Comparison of ENCODE assay signal across 8 mouse cellular contexts in the genomic region with DNA sequence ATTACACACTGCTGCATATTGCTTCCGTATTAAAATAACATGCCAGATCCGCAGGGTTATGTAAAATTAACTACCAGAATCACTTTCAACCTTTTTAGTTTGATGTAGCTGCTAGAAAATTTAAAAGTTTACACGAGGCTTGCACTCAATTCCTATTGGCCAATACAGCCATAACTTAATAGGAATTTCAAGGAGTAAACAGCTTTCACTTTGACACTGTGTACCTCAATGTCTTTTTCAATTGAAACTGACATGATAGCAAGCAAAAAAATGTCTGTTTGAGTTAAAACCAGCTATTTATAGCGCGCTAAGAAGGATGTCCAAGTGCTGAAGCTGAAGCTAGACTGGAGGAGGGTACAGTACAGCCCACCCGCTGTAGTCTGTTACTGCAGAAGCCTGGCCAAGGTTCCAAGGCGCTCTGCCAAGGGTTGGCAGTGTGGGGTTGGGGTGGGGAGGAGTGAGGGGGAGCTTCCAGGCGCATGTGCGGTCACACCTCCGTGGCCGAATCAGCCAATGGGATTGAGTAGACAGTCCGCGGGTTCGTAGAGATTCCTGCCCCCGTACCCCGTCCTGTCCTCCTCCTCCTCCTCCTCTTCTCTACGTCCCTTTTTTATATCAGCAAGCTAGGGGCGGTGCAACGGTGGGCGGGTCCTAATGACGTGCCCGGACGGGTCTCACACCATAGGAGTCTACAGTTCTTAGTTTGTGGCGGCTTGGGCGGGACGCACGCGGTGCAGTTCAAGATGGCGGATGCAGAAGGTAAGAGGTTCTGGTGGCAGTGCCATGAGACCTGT. TPM values are rescaled to one million over a fixed set of nuclear protein-coding genes. Genes with fewer than 3 reads are reported as not detected.
DNase-seq lines count a peak whose midpoint lies in the region; ATAC-seq and TF ChIP-seq lines count a peak whose summit lies in the region.

A gene (plus strand): TSS at position 486 of the 794 bp plus-strand sequence.

- dilution Hi-C loops in CH12.LX (cut with MboI; ENCODE audit: extremely low pct_ligation_motif_present, extremely low pct_unique_long_range_greater_than_20kb, low sequenced_read_pairs), result no loop called here

- peak within 1 kb of the TSS; percentile 66 for H3K9ac ChIP-seq in CH12.LX (ENCODE audit: insufficient read depth, low read depth)
- peak within 1 kb of the TSS; percentile 68 for H3K9ac ChIP-seq in forebrain, embryonic 11.5 days (ENCODE audit: low read length)
- peak within 1 kb of the TSS; percentile 78 for H3K9ac ChIP-seq in heart, embryonic 16.5 days (ENCODE audit: low read length)
- peak within 1 kb of the TSS; percentile 64 for H3K9ac ChIP-seq in liver, embryonic 15.5 days
- H3K9ac ChIP-seq in neural tube, embryonic 12.5 days, result peak within 1 kb of the TSS; percentile 56

- no peaks in the 10 kb centered on the region for H3K9me3 ChIP-seq in CH12.LX (replicated peaks; ENCODE audit: low read length)
- no peaks in the 10 kb centered on the region for H3K9me3 ChIP-seq in forebrain, embryonic 11.5 days (ENCODE audit: control insufficient read depth, low read length)
- H3K9me3 ChIP-seq in heart, embryonic 16.5 days (replicated peaks; ENCODE audit: control insufficient read depth, low read length), result no peaks in the 10 kb centered on the region
- no peaks in the 10 kb centered on the region for H3K9me3 ChIP-seq in liver, embryonic 15.5 days (replicated peaks)
- no peaks in the 10 kb centered on the region for H3K9me3 ChIP-seq in neural tube, embryonic 12.5 days

- peak; percentile 92 for DNase-seq in CH12.LX (ENCODE audit: extremely low read depth)
- peak; percentile 79 for DNase-seq in c-Kit-positive CD71-positive TER-119-negative erythroid progenitor cells, embryonic 14.5 days (ENCODE audit: low read depth)
- peak; percentile 91 for DNase-seq in forebrain, embryonic 11.5 days (ENCODE audit: low spot score)
- DNase-seq in kidney, postnatal 36 days, result peak; percentile 93 to 95
- peak; percentile 92 for DNase-seq in telencephalon, adult 2 months (ENCODE audit: low read depth, low spot score)

- WGBS in forebrain, embryonic 11.5 days, result 22% methylated on average over 28 of the region's 29 CpGs
- WGBS in heart, embryonic 16.5 days, result 10% methylated on average over 29 of the region's 29 CpGs
- 17% methylated on average over 29 of the region's 29 CpGs for WGBS in liver, embryonic 15.5 days (ENCODE audit: insufficient replicate concordance)
- WGBS in neural tube, embryonic 12.5 days, result 14% methylated on average over 29 of the region's 29 CpGs

- peaks cover 9% of the 10 kb centered on the region; the same call in 1 of the 2 replicates for H3K79me2 ChIP-seq in CH12.LX (replicated peaks; ENCODE audit: control insufficient read depth, extremely low read depth, insufficient read depth, poor library complexity, severe bottlenecking)

- TF ChIP-seq EP300 in CH12.LX (IDR thresholded peaks at IDR 0.05; ENCODE audit: low read length), result no peak

- H3K27me3 ChIP-seq in CH12.LX (replicated peaks), result no peaks in the 10 kb centered on the region
- no peaks in the 10 kb centered on the region for H3K27me3 ChIP-seq in forebrain, embryonic 11.5 days (ENCODE audit: control insufficient read depth, insufficient read depth, low read length)
- no peaks in the 10 kb centered on the region for H3K27me3 ChIP-seq in heart, embryonic 16.5 days (ENCODE audit: control insufficient read depth, insufficient read depth, low read length)
- H3K27me3 ChIP-seq in liver, embryonic 15.5 days, result no peaks in the 10 kb centered on the region
- no peaks in the 10 kb centered on the region for H3K27me3 ChIP-seq in neural tube, embryonic 12.5 days (replicated peaks)

- H3K36me3 ChIP-seq in CH12.LX (replicated peaks in 1 of 2; ENCODE audit: control insufficient read depth in 1 of 2, insufficient read depth in 1 of 2, low read length in 1 of 2), result peaks cover 6 to 12% of the 10 kb centered on the region in 2 experiments
- H3K36me3 ChIP-seq in forebrain, embryonic 11.5 days (ENCODE audit: control insufficient read depth, insufficient read depth, low read length), result no peaks in the 10 kb centered on the region
- peaks cover 5% of the 10 kb centered on the region; the same call in 1 of the 2 replicates for H3K36me3 ChIP-seq in heart, embryonic 16.5 days (ENCODE audit: control insufficient read depth, insufficient read depth)
- H3K36me3 ChIP-seq in liver, embryonic 15.5 days (replicated peaks), result peaks cover 19% of the 10 kb centered on the region
- H3K36me3 ChIP-seq in neural tube, embryonic 12.5 days, result peaks cover 4% of the 10 kb centered on the region; the same call in 1 of the 2 replicates

- TF ChIP-seq POLR2A in CH12.LX (IDR thresholded peaks at IDR 0.05; ENCODE audit: low read depth, low read length), result peak; percentile 81

- H3K4me1 ChIP-seq in CH12.LX (ENCODE audit: control insufficient read depth in 1 of 2, insufficient read depth in 2 of 2), result peaks cover 0 to 10% of the 10 kb centered on the region in 2 experiments; a peak in 1 of 4 replicates
- no peaks in the 10 kb centered on the region for H3K4me1 ChIP-seq in forebrain, embryonic 11.5 days (replicated peaks; ENCODE audit: control insufficient read depth, insufficient read depth, low read length)
- no peaks in the 10 kb centered on the region for H3K4me1 ChIP-seq in heart, embryonic 16.5 days (ENCODE audit: control insufficient read depth, insufficient read depth, low read length)
- no peaks in the 10 kb centered on the region; the same call in 1 of the 2 replicates for H3K4me1 ChIP-seq in liver, embryonic 15.5 days (replicated peaks)
- no peaks in the 10 kb centered on the region for H3K4me1 ChIP-seq in neural tube, embryonic 12.5 days

- no peak for TF ChIP-seq RAD21 in CH12.LX (IDR thresholded peaks at IDR 0.05; ENCODE audit: low read depth, low read length)

- TF ChIP-seq CTCF in CH12.LX (conservative IDR thresholded peaks at IDR 0.05 in 1 of 2, IDR thresholded peaks at IDR 0.05 in 1 of 2; ENCODE audit: low read depth in 2 of 2, low read length in 2 of 2), result no peak

- H3K4me2 ChIP-seq in CH12.LX (ENCODE audit: insufficient read depth, low read depth, poor library complexity, severe bottlenecking), result peak within 1 kb of the TSS; percentile 71; the same call in 1 of the 2 replicates
- peak within 1 kb of the TSS; percentile 52 for H3K4me2 ChIP-seq in forebrain, embryonic 11.5 days (ENCODE audit: low read depth, low read length, severe bottlenecking)
- peak within 1 kb of the TSS; percentile 73 for H3K4me2 ChIP-seq in heart, embryonic 16.5 days (ENCODE audit: low read depth, low read length)
- H3K4me2 ChIP-seq in liver, embryonic 15.5 days, result peak within 1 kb of the TSS; percentile 76
- peak within 1 kb of the TSS; percentile 58 for H3K4me2 ChIP-seq in neural tube, embryonic 12.5 days (replicated peaks)

- H3K4me3 ChIP-seq in CH12.LX (replicated peaks in 1 of 3; ENCODE audit: low read depth in 2 of 3, low read length in 2 of 3, poor library complexity in 1 of 3), result peak within 1 kb of the TSS; percentile 71
- peak within 1 kb of the TSS; percentile 54 for H3K4me3 ChIP-seq in forebrain, embryonic 11.5 days (ENCODE audit: low read depth, low read length)
- peak within 1 kb of the TSS; percentile 73 for H3K4me3 ChIP-seq in heart, embryonic 16.5 days (ENCODE audit: low read length)
- H3K4me3 ChIP-seq in liver, embryonic 15.5 days (replicated peaks), result peak within 1 kb of the TSS; percentile 69
- H3K4me3 ChIP-seq in neural tube, embryonic 12.5 days, result peak within 1 kb of the TSS; percentile 48

- in situ Hi-C loops in CH12.LX (cut with MboI; ENCODE audit: low pct_ligation_motif_present, low pct_unique_long_range_greater_than_20kb, low sequenced_read_pairs), result no loop called here

- ATAC-seq in forebrain, embryonic 11.5 days (replicated peaks; ENCODE audit: low FRiP score), result peak; percentile 99
- peak; percentile 98 for ATAC-seq in heart, embryonic 16.5 days (replicated peaks; ENCODE audit: extremely low read depth, insufficient read depth, low FRiP score)
- peak; percentile 99 for ATAC-seq in liver, embryonic 15.5 days (ENCODE audit: insufficient read depth)
- ATAC-seq in neural tube, embryonic 12.5 days (ENCODE audit: low FRiP score, low read depth), result peak; percentile 99

- no peak within 1 kb of the TSS for H3K27ac ChIP-seq in CH12.LX (ENCODE audit: insufficient read depth, low read depth)
- H3K27ac ChIP-seq in forebrain, embryonic 11.5 days (ENCODE audit: low read depth, low read length), result no peak within 1 kb of the TSS
- peak within 1 kb of the TSS; percentile 83 for H3K27ac ChIP-seq in heart, embryonic 16.5 days (ENCODE audit: low read length)
- peak within 1 kb of the TSS; percentile 81 for H3K27ac ChIP-seq in liver, embryonic 15.5 days (replicated peaks)
- no peak within 1 kb of the TSS for H3K27ac ChIP-seq in neural tube, embryonic 12.5 days

TF ChIP-seq in CH12.LX, 34 proteins besides CTCF, POLR2A, EP300 and RAD21 (continues in another document):
- TF ChIP-seq TCF12 (IDR thresholded peaks at IDR 0.05; ENCODE audit: low read depth, low read length), result peak; percentile 83
- TF ChIP-seq NELFE (IDR thresholded peaks at IDR 0.05; ENCODE audit: low read depth, low read length), result peak; percentile 41; the same call in 1 of the 2 replicates
- TF ChIP-seq SMC3 (IDR thresholded peaks at IDR 0.05; ENCODE audit: low read depth, low read length), result no peak
- TF ChIP-seq ZMIZ1 (IDR thresholded peaks at IDR 0.05; ENCODE audit: low read depth, low read length), result peak; percentile 67; the same call in 1 of the 2 replicates
- TF ChIP-seq TBP (conservative IDR thresholded peaks at IDR 0.05; ENCODE audit: low read depth, low read length), result peak; percentile 79
- TF ChIP-seq MYC (IDR thresholded peaks at IDR 0.05; ENCODE audit: low read depth, low read length), result peak; percentile 56; the same call in 1 of the 2 replicates
- TF ChIP-seq MAX (IDR thresholded peaks at IDR 0.05; ENCODE audit: low read length), result no peak; the same call in 1 of the 2 replicates
- TF ChIP-seq MAZ (IDR thresholded peaks at IDR 0.05; ENCODE audit: low read depth, low read length), result peak; percentile 79
- TF ChIP-seq HCFC1 (IDR thresholded peaks at IDR 0.05; ENCODE audit: low read depth, low read length), result peak; percentile 34
- TF ChIP-seq NRF1 (IDR thresholded peaks at IDR 0.05; ENCODE audit: low read depth, low read length), result peak; percentile 82
- TF ChIP-seq IRF4 (IDR thresholded peaks at IDR 0.05; ENCODE audit: low read depth, low read length), result no peak
- peak; percentile 8; the same call in 1 of the 2 replicates for TF ChIP-seq MXI1 (IDR thresholded peaks at IDR 0.05; ENCODE audit: low read depth, low read length)
- TF ChIP-seq E2F4 (IDR thresholded peaks at IDR 0.05; ENCODE audit: insufficient replicate concordance, low read depth, low read length), result peak; percentile 22; the same call in 1 of the 2 replicates

RNA-seq across cellular contexts. Expression of the gene that starts here (rescaled TPM):
- 110 and 152 TPM in 2 replicates for total RNA-seq in CH12.LX (2012; rRNA removed)
- 260 and 294 TPM in 2 replicates for total RNA-seq in CH12.LX (2014; rRNA removed)
- polyA plus RNA-seq in CH12.LX (2012; ENCODE audit: insufficient read length, low read depth), result 273 and 427 TPM in 2 replicates
- polyA plus RNA-seq in forebrain, embryonic 11.5 days (2014; fragmentation: Nextera tagmentation; extraction: Ambion mirVana), result 163 and 177 TPM in 2 replicates
- polyA plus RNA-seq in heart, embryonic 16.5 days (2015; fragmentation: Nextera tagmentation; extraction: Ambion mirVana), result 68.9 and 82.9 TPM in 2 replicates
- polyA plus RNA-seq in liver, embryonic 15.5 days (2015; fragmentation: Nextera tagmentation; extraction: Ambion mirVana), result 66.7 and 73.9 TPM in 2 replicates
- 85.5 and 85.6 TPM in 2 replicates for polyA plus RNA-seq in neural tube, embryonic 12.5 days (2016; fragmentation: Nextera tagmentation; extraction: Ambion mirVana)

Comparison
In these comparisons a context has a peak if more than half of its experiments do, and no peak if none do; other contexts are left out.
1. H3K27ac ChIP-seq: peak in heart, embryonic 16.5 days (single experiment) and liver, embryonic 15.5 days (single experiment); none in CH12.LX (single experiment), forebrain, embryonic 11.5 days (single experiment) and neural tube, embryonic 12.5 days (single experiment).
2. Peak in every context shown above with its lines, with median percentiles within 50 percentile points of each other: DNase-seq, H3K4me2 ChIP-seq, H3K4me3 ChIP-seq, H3K9ac ChIP-seq and ATAC-seq.